Mouse (Mus musculus): Measurements from ENCODE around the gene Srpk2. TPM values are rescaled to one million over a fixed set of nuclear protein-coding genes. Genes with fewer than 3 reads are reported as not detected.

Gene Srpk2
- polyA plus RNA-seq, 1 experiment, result 0.91 TPM

DNA sequence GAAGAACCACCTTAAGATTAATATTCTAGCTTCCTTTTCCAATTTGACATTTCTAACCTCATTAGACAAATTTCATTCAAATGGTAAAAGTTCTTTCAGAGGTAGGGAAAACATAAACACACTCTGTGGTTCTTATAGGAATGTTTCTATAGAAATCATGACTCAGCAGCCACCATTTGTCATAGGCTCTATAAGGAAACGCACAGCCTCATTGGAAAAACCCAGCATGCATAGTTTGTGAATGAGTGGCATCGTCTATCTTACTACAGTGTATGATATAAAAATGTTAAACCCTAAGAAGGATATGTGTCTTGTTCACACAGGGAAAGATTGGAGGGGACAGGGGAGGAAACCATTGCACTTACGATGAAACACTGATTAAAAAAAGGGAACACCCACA is 178.8 kb downstream of the Srpk2 start:
- no peak for TF ChIP-seq CTCF (IDR thresholded peaks at IDR 0.05; ENCODE audit: extremely low read depth, insufficient read length, insufficient replicate concordance, low read depth, low read length)
- no peak for TF ChIP-seq POLR2A (IDR thresholded peaks at IDR 0.05; ENCODE audit: low read depth, low read length)
- Histone ChIP-seq H3K4me1 (ENCODE audit: control insufficient read depth, insufficient read depth, insufficient read length, low read length) (no peaks in the 10 kb centered on the region), H3K27me3 (ENCODE audit: control insufficient read depth, insufficient read depth, low read length) (no peaks in the 10 kb centered on the region), H3K27ac (ENCODE audit: insufficient read depth, low read depth, low read length) (no peak overlapping the region), H3K4me3 (ENCODE audit: low read depth, low read length) (no peak overlapping the region), H3K36me3 (ENCODE audit: control insufficient read depth, insufficient read depth, low read length) (peaks cover 27% of the 10 kb centered on the region)
- WGBS, result 39% methylated on average over 3 of the region's 3 CpGs

DNA sequence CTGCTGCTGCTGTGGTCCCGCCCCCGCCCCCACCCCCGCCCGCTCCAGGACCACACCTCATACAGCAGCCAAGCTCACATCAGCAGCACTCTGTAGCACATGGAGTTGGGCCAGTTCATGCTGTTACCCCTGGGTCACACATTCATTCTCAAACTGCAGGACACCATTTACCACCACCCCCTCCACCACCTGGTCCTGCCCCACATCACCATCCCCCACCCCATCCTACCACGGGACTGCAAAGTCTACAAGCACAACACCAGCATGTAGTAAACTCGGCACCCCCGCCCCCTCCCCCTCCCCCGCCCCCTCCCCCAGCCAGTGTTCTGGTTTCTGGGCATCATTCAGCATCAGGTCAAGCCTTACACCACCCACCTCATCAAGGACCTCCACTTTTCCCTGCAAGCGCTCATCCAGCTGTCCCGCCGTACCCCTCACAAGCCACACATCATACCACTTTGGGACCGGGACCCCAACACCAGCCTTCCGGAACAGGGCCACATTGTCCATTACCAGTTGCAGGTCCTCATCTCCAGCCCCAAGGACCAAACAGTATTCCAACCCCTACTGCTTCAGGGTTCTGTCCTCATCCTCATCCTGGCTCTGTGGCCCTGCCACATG is 182.0 kb downstream of the Srpk2 start:
- no peaks in the 10 kb centered on the region for H3K4me1 ChIP-seq (ENCODE audit: control insufficient read depth, insufficient read depth, insufficient read length, low read length)

GRCm38 (mm10) chr5:23501582-23502316 is 182.7 kb downstream of the Srpk2 start:
- Histone ChIP-seq H3K27ac (ENCODE audit: insufficient read depth, low read depth, low read length) (no peak overlapping the region), H3K4me1 (ENCODE audit: control insufficient read depth, insufficient read depth, insufficient read length, low read length) (no peaks in the 10 kb centered on the region), H3K36me3 (ENCODE audit: control insufficient read depth, insufficient read depth, low read length) (peaks cover 53% of the 10 kb centered on the region), H3K4me3 (ENCODE audit: low read depth, low read length) (no peak overlapping the region), H3K27me3 (ENCODE audit: control insufficient read depth, insufficient read depth, low read length) (no peaks in the 10 kb centered on the region)
- WGBS, result 79% methylated on average over 13 of the region's 13 CpGs
- TF ChIP-seq CTCF (IDR thresholded peaks at IDR 0.05; ENCODE audit: extremely low read depth, insufficient read length, insufficient replicate concordance, low read depth, low read length) (no peak), POLR2A (IDR thresholded peaks at IDR 0.05; ENCODE audit: low read depth, low read length) (no peak)

More for the DNA sequence above, 182.0 kb downstream of the Srpk2 start:
- no peak overlapping the region for H3K4me3 ChIP-seq (ENCODE audit: low read depth, low read length)
- peaks cover 49% of the 10 kb centered on the region for H3K36me3 ChIP-seq (ENCODE audit: control insufficient read depth, insufficient read depth, low read length)
- H3K27ac ChIP-seq (ENCODE audit: insufficient read depth, low read depth, low read length), result no peak overlapping the region
- H3K27me3 ChIP-seq (ENCODE audit: control insufficient read depth, insufficient read depth, low read length), result no peaks in the 10 kb centered on the region
- TF ChIP-seq CTCF (IDR thresholded peaks at IDR 0.05; ENCODE audit: extremely low read depth, insufficient read length, insufficient replicate concordance, low read depth, low read length) (no peak), POLR2A (IDR thresholded peaks at IDR 0.05; ENCODE audit: low read depth, low read length) (no peak)
- WGBS, result 83% methylated on average over 13 of the region's 13 CpGs

GRCm38 (mm10) chr5:23500715-23501114 is 183.7 kb downstream of the Srpk2 start:
- H3K27ac ChIP-seq (ENCODE audit: insufficient read depth, low read depth, low read length), result no peak overlapping the region
- H3K27me3 ChIP-seq (ENCODE audit: control insufficient read depth, insufficient read depth, low read length), result no peaks in the 10 kb centered on the region
- TF ChIP-seq CTCF (IDR thresholded peaks at IDR 0.05; ENCODE audit: extremely low read depth, insufficient read length, insufficient replicate concordance, low read depth, low read length), result no peak
- TF ChIP-seq POLR2A (IDR thresholded peaks at IDR 0.05; ENCODE audit: low read depth, low read length), result no peak
- WGBS, result 89% methylated on average over 6 of the region's 6 CpGs
- peaks cover 60% of the 10 kb centered on the region for H3K36me3 ChIP-seq (ENCODE audit: control insufficient read depth, insufficient read depth, low read length)
- no peak overlapping the region for H3K4me3 ChIP-seq (ENCODE audit: low read depth, low read length)
- H3K4me1 ChIP-seq (ENCODE audit: control insufficient read depth, insufficient read depth, insufficient read length, low read length), result no peaks in the 10 kb centered on the region

DNA sequence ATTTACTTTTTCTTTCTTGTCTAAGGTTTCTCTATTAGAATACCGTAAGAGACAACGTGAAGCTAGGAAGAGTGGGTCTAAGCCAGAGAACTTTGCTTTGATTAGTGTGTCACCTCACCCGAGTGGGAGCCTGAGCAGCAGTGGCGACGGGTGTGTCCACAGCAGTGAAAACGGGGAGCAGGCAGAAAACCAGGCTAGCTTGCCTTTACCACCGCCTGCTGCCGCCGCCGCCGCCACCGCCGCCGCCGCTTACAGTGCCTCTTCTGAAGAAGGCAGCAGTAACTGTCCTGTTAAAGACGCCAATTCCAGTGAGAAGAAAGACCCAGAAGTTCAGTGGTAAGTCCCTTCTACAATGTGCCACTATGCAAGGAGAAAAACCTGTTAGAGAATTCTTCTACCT is 185.2 kb downstream of the Srpk2 start:
- TF ChIP-seq CTCF (IDR thresholded peaks at IDR 0.05; ENCODE audit: extremely low read depth, insufficient read length, insufficient replicate concordance, low read depth, low read length) (no peak), POLR2A (IDR thresholded peaks at IDR 0.05; ENCODE audit: low read depth, low read length) (no peak)
- H3K4me1 ChIP-seq (ENCODE audit: control insufficient read depth, insufficient read depth, insufficient read length, low read length), result no peaks in the 10 kb centered on the region
- peaks cover 69% of the 10 kb centered on the region for H3K36me3 ChIP-seq (ENCODE audit: control insufficient read depth, insufficient read depth, low read length)
- H3K27me3 ChIP-seq (ENCODE audit: control insufficient read depth, insufficient read depth, low read length), result no peaks in the 10 kb centered on the region
- WGBS, result 89% methylated on average over 16 of the region's 16 CpGs
- no peak overlapping the region for H3K4me3 ChIP-seq (ENCODE audit: low read depth, low read length)
- H3K27ac ChIP-seq (ENCODE audit: insufficient read depth, low read depth, low read length), result no peak overlapping the region

GRCm38 (mm10) chr5:23497920-23498319 is 186.5 kb downstream of the Srpk2 start:
- TF ChIP-seq POLR2A (IDR thresholded peaks at IDR 0.05; ENCODE audit: low read depth, low read length) (no peak), CTCF (IDR thresholded peaks at IDR 0.05; ENCODE audit: extremely low read depth, insufficient read length, insufficient replicate concordance, low read depth, low read length) (no peak)
- Histone ChIP-seq H3K4me3 (ENCODE audit: low read depth, low read length) (no peak overlapping the region), H3K27ac (ENCODE audit: insufficient read depth, low read depth, low read length) (no peak overlapping the region), H3K4me1 (ENCODE audit: control insufficient read depth, insufficient read depth, insufficient read length, low read length) (no peaks in the 10 kb centered on the region), H3K36me3 (ENCODE audit: control insufficient read depth, insufficient read depth, low read length) (peaks cover 73% of the 10 kb centered on the region), H3K27me3 (ENCODE audit: control insufficient read depth, insufficient read depth, low read length) (no peaks in the 10 kb centered on the region)
- 89% methylated on average over 10 of the region's 10 CpGs for WGBS

GRCm38 (mm10) chr5:23496933-23497332 is 187.5 kb downstream of the Srpk2 start:
- Histone ChIP-seq H3K27me3 (ENCODE audit: control insufficient read depth, insufficient read depth, low read length) (no peaks in the 10 kb centered on the region), H3K4me1 (ENCODE audit: control insufficient read depth, insufficient read depth, insufficient read length, low read length) (no peaks in the 10 kb centered on the region), H3K27ac (ENCODE audit: insufficient read depth, low read depth, low read length) (no peak overlapping the region), H3K36me3 (ENCODE audit: control insufficient read depth, insufficient read depth, low read length) (peaks cover 72% of the 10 kb centered on the region), H3K4me3 (ENCODE audit: low read depth, low read length) (no peak overlapping the region)
- TF ChIP-seq CTCF (IDR thresholded peaks at IDR 0.05; ENCODE audit: extremely low read depth, insufficient read length, insufficient replicate concordance, low read depth, low read length), result no peak
- TF ChIP-seq POLR2A (IDR thresholded peaks at IDR 0.05; ENCODE audit: low read depth, low read length), result no peak
- whole genome bisulfite sequencing, result 86% methylated on average over 5 of the region's 5 CpGs

Data from small intestine, adult 2 months (tissue).